Mouse (Mus musculus) forebrain, embryonic 14.5 days (tissue): ENCODE results near the gene Bcl11b. TPM values are rescaled to one million over a fixed set of nuclear protein-coding genes. Genes with fewer than 3 reads are reported as not detected.

Experiments used
- ATAC-seq: fragments of 200-750 bp; cut with Nextera tagmentation; 2 replicates; pipeline ENCODE4 v1.8.0; 2017; ENCODE audit warnings: mild to moderate bottlenecking, moderate library complexity
- DNase-seq: peaks from one replicate; pipeline ENCODE4 v3.0.0-alpha.2; 2015; ENCODE audit warnings: low spot score
- H3K27ac ChIP-seq: fragments of 300-500 bp; sonication (generic); 2 replicates; pipeline ENCODE4 v1.5.1; 2014; ENCODE audit warnings: low read depth, mild to moderate bottlenecking, control low read depth, low read length, moderate library complexity
- H3K27me3 ChIP-seq: fragments of 300-500 bp; sonication (generic); replicated peaks from 2 replicates; pipeline ENCODE4 v1.6.1; 2014; ENCODE audit warnings: low read length, control low read depth, mixed read lengths; ENCODE audit not compliant: control insufficient read depth, insufficient read depth
- H3K36me3 ChIP-seq: fragments of 300-500 bp; sonication (generic); 2 replicates; pipeline ENCODE4 v1.6.1; 2014; ENCODE audit warnings: low read length, control low read depth; ENCODE audit not compliant: control insufficient read depth, insufficient read depth
- H3K4me1 ChIP-seq: fragments of 300-500 bp; sonication (generic); 2 replicates; pipeline ENCODE4 v1.6.1; 2014; ENCODE audit warnings: antibody characterized with exemption, low read length, control low read depth; ENCODE audit not compliant: control insufficient read depth, insufficient read depth
- H3K4me2 ChIP-seq: fragments of 300-500 bp; sonication (generic); 2 replicates; pipeline ENCODE4 v1.6.1; 2014; ENCODE audit warnings: mild to moderate bottlenecking, control low read depth, low read length
- H3K4me3 ChIP-seq: fragments of 300-500 bp; sonication (generic); 2 replicates; pipeline ENCODE4 v1.5.1; 2014; ENCODE audit warnings: low read depth, low read length, control low read depth
- H3K9ac ChIP-seq: fragments of 300-500 bp; sonication (generic); 2 replicates; pipeline ENCODE4 v1.6.1; 2014; ENCODE audit warnings: mild to moderate bottlenecking, low read length, control low read depth, moderate library complexity
- H3K9me3 ChIP-seq: fragments of 300-500 bp; sonication (generic); replicated peaks from 2 replicates; pipeline ENCODE4 v1.6.1; 2016; ENCODE audit warnings: low read length, control low read depth, mixed read lengths; ENCODE audit not compliant: control insufficient read depth
- WGBS: fragments of 180-500 bp; shearing (Covaris S2); extraction: QIAGEN DNeasy Blood & Tissue Kit; methylation state at CpG from one replicate; pipeline ENCODE4 v1.1.7; 2014; 5-methylcytosine and 5-hydroxymethylcytosine counted together
- polyA plus RNA-seq: library from polyadenylated mRNA; unstranded; fragments of >200 nt; fragmentation: Nextera tagmentation; extraction: Ambion mirVana; gene quantifications from 2 replicates; pipeline ENCODE4 v1.2.1, GENCODE M21; 2014

The Bcl11b gene
- polyA plus RNA-seq, 1 experiment from 2014 or later, result 76.7 TPM

GRCm38 (mm10) chr12:107931476-107931875 lies 71.9 kb downstream of the Bcl11b start:
- WGBS, result 41% methylated on average over 5 of the region's 5 CpGs
- Histone ChIP-seq H3K9ac (peak overlapping the region; percentile 35; the same call in 1 of the 2 replicates), H3K9me3 (no peaks in the 10 kb centered on the region), H3K4me2 (peak overlapping the region; percentile 36), H3K27ac (peak overlapping the region; percentile 83), H3K36me3 (no peaks in the 10 kb centered on the region), H3K27me3 (no peaks in the 10 kb centered on the region), H3K4me1 (peaks cover 94% of the 10 kb centered on the region), H3K4me3 (no peak overlapping the region)
- ATAC-seq (no peak), DNase-seq (peak; percentile 59)

DNA sequence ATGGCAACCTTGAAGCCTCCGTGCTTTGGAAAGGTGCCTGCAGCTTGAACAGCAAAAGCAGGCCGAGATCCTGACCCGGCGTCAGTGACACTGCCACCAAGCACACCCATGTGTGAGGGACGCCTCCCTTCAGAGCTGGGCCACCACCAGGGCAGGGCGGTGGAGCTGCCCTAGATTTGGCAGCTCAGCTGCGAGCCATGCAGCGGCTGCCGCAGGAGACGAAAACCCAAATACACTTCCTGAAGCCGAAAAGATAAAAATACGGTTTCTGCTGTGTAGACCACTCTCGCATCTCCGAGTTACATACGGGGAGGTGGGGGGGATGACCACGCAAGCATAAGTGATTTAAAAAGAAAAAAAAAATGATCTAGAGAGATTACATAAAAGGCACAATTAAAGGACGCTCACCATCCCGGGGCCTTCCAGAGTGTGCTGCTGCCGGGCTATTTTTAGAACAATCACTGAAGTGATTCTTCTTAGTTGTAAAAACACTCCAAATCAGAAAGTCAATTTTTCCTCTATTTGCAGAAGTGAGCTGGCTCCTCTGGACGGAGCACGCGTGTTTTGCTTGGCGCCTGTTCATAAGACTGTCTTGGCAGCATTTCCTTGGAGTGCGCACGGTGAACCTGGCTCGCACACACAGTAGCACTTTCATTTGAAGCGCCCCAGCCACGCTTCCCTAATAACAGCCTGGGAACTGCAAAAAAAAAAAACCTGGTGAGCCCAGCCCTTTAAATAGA lies 72.6 kb downstream of the Bcl11b start:
- Histone ChIP-seq H3K27ac (peak overlapping the region; percentile 83), H3K4me3 (no peak overlapping the region), H3K27me3 (no peaks in the 10 kb centered on the region), H3K36me3 (no peaks in the 10 kb centered on the region), H3K9me3 (no peaks in the 10 kb centered on the region), H3K4me2 (peak overlapping the region; percentile 36), H3K4me1 (peaks cover 87% of the 10 kb centered on the region), H3K9ac (peak overlapping the region; percentile 40)
- peak; percentile 88 for DNase-seq
- WGBS, result 32% methylated on average over 28 of the region's 28 CpGs
- ATAC-seq, result peak; percentile 22

DNA sequence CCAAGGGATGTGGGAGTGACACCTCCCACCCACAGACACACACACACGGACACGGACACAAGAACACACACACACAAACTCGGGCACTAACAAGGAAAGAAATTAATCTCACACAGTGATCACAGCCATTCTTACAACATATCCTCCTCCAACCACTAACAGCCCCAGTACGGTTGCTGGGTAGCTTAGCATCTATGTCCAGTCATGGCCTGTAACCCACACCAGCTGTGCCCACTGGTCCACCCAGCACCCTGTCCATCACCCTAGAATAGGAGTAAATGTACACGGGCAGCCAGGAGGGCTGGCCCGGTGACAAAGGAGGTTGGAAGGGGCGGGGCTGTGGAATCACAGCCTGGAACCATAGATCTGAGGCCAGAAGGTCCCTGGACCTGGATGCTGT lies 74.5 kb downstream of the Bcl11b start:
- Histone ChIP-seq H3K27ac (peak overlapping the region; percentile 91), H3K4me3 (no peak overlapping the region), H3K27me3 (no peaks in the 10 kb centered on the region), H3K36me3 (no peaks in the 10 kb centered on the region), H3K9me3 (no peaks in the 10 kb centered on the region), H3K4me2 (peak overlapping the region; percentile 53), H3K9ac (peak overlapping the region; percentile 32; the same call in 1 of the 2 replicates), H3K4me1 (peaks cover 72% of the 10 kb centered on the region)
- DNase-seq (no peak), ATAC-seq (0 out of 2 replicates have a peak, but pooled peaks have one; percentile 8)
- WGBS, result 37% methylated on average over 7 of the region's 7 CpGs

DNA sequence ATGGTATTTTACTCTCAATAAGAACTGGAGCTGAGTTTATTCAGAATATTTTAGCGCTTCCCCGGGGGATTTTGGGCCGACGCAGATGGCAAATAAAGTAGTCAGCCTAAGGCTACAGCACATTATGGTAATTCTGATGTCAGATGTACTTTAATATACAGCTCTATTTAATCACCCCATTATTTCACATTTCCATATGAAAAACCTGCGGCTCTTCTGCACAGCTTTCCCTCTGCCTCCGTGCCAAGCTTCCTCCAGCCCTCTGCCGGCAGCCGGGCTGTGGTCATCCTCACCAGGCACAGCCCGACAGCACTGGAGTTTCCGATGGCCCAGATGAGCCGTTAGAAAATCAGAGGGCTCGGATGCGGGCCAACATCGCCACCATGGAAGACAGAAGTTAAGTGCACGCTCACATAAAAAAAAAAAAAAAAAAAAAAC lies 74.9 kb downstream of the Bcl11b start:
- H3K4me3 ChIP-seq, result no peak overlapping the region
- peak overlapping the region; percentile 53 for H3K4me2 ChIP-seq
- WGBS, result 14% methylated on average over 15 of the region's 15 CpGs
- peaks cover 71% of the 10 kb centered on the region for H3K4me1 ChIP-seq
- no peaks in the 10 kb centered on the region for H3K27me3 ChIP-seq
- peak overlapping the region; percentile 40; the same call in 1 of the 2 replicates for H3K9ac ChIP-seq
- no peaks in the 10 kb centered on the region for H3K36me3 ChIP-seq
- ATAC-seq, result peak; percentile 71
- DNase-seq, result peak; percentile 94
- no peaks in the 10 kb centered on the region for H3K9me3 ChIP-seq
- H3K27ac ChIP-seq, result peak overlapping the region; percentile 91

GRCm38 (mm10) chr12:107927961-107928431 lies 75.4 kb downstream of the Bcl11b start:
- H3K27ac ChIP-seq, result peak overlapping the region; percentile 91
- no peaks in the 10 kb centered on the region for H3K27me3 ChIP-seq
- H3K36me3 ChIP-seq, result no peaks in the 10 kb centered on the region
- peak; percentile 81 for DNase-seq
- H3K4me1 ChIP-seq, result peaks cover 66% of the 10 kb centered on the region
- ATAC-seq, result peak; percentile 78
- H3K4me2 ChIP-seq, result peak overlapping the region; percentile 53
- no peaks in the 10 kb centered on the region for H3K9me3 ChIP-seq
- peak overlapping the region; percentile 40; the same call in 1 of the 2 replicates for H3K9ac ChIP-seq
- no peak overlapping the region; the same call in 1 of the 2 replicates for H3K4me3 ChIP-seq
- WGBS, result 20% methylated on average over 10 of the region's 10 CpGs

- Histone ChIP-seq H3K27me3 (no peaks in the 10 kb centered on the region), H3K4me1 (peaks cover 58% of the 10 kb centered on the region), H3K9ac (no peak overlapping the region), H3K9me3 (no peaks in the 10 kb centered on the region), H3K4me3 (no peak overlapping the region), H3K36me3 (no peaks in the 10 kb centered on the region), H3K4me2 (no peak overlapping the region), H3K27ac (peak overlapping the region; percentile 6; the same call in 1 of the 2 replicates)
- no peak for DNase-seq
- ATAC-seq, result no peak
- WGBS, result 93% methylated on average over 22 of the region's 22 CpGs
These were observed 77.1 kb downstream of the Bcl11b start for GRCm38 (mm10) chr12:107926074-107926855.

DNA sequence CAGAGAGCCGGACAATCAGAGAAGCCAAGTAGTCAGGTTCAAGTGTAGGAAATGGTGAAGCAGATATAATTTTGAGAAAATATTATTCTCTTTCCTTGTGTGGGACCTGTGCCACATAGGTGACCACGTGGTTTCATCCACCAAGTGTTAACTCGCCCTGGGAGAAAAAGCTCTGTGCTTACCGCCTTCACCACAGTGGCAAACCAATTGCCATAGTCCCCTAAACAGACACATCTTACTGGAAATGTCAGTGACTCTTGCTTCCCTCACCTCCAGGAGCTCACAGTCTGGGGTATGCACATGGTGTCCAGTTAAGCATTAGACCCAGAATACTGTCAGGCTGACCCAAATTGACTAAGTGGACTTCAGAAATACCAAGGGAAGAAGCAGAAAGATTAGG lies 78.7 kb downstream of the Bcl11b start:
- H3K4me2 ChIP-seq, result no peak overlapping the region
- WGBS, result 86% methylated on average over 4 of the region's 4 CpGs
- DNase-seq (no peak), ATAC-seq (no peak)
- no peaks in the 10 kb centered on the region for H3K9me3 ChIP-seq
- no peak overlapping the region for H3K9ac ChIP-seq
- no peak overlapping the region for H3K27ac ChIP-seq
- peaks cover 54% of the 10 kb centered on the region for H3K4me1 ChIP-seq
- no peaks in the 10 kb centered on the region for H3K36me3 ChIP-seq
- no peaks in the 10 kb centered on the region for H3K27me3 ChIP-seq
- no peak overlapping the region for H3K4me3 ChIP-seq

GRCm38 (mm10) chr12:107923963-107924362 lies 79.4 kb downstream of the Bcl11b start:
- Histone ChIP-seq H3K27me3 (no peaks in the 10 kb centered on the region), H3K4me1 (peaks cover 47% of the 10 kb centered on the region), H3K9me3 (no peaks in the 10 kb centered on the region), H3K9ac (no peak overlapping the region), H3K27ac (no peak overlapping the region), H3K36me3 (no peaks in the 10 kb centered on the region), H3K4me3 (no peak overlapping the region), H3K4me2 (no peak overlapping the region)
- ATAC-seq (no peak), DNase-seq (no peak)
- WGBS, result 81% methylated on average over 3 of the region's 3 CpGs
